Mouse (Mus musculus) embryonic stem cell, embryonic (primary cell): ENCODE measurements around the gene Lyz2.

Experiments used
- CTCF ChIA-PET, 4 experiments: fragments of 300-600 bp in 2 of 4; fragments of 350-600 bp in 2 of 4; sonication (Branson Sonifier 250); formaldehyde crosslinking; loops; one replicate each; lab custom pipeline; 2022; ENCODE audit warnings: inconsistent platforms in 2 of 4; lab: Charles Lee
- POLR2A ChIA-PET, 4 experiments: fragments of 300-600 bp in 2 of 4; fragments of 350-600 bp in 2 of 4; sonication (Branson Sonifier 250); formaldehyde crosslinking; loops; one replicate each; lab custom pipeline; 2022; ENCODE audit warnings: antibody characterized with exemption in 4 of 4, inconsistent platforms in 1 of 4; lab: Charles Lee

Lyz2 gene

GRCm38 (mm10) chr10:117235866-117236265, 46.3 kb downstream of the Lyz2 start:
- ChIA-PET CTCF (interaction anchor here in 1 of 4 experiments (1.5 kb wide), 1 partner anchor 20 kb away, joined by 5 read pairs; no protein-coding TSS in a partner anchor), POLR2A (interaction anchor here in 3 of 4 experiments (0.7 to 4.6 kb wide), 3 partner anchors 11 to 164 kb away, joined by 4 to 43 read pairs (median 11); partner anchors contain the start of gene Yeats4 (in 2 of the 3))

- CTCF ChIA-PET = interaction anchor here in 1 of 4 experiments (1.5 kb wide), 1 partner anchor 19 kb away, joined by 5 read pairs; no protein-coding TSS in a partner anchor
- POLR2A ChIA-PET = interaction anchor here in 2 of 4 experiments (1.6 to 4.6 kb wide), 3 partner anchors 10 to 172 kb away, joined by 6 to 43 read pairs (median 11); partner anchors contain the start of genes Yeats4 (in 2 of the 2) and Cct2 (in 1 of the 2)
These were observed 47.3 kb downstream of the Lyz2 start for GRCm38 (mm10) chr10:117234825-117235224.

GRCm38 (mm10) chr10:117229826-117230225, 52.3 kb downstream of the Lyz2 start:
- ChIA-PET CTCF (interaction anchor here in 1 of 4 experiments (0.6 to 1.3 kb wide), 2 partner anchors 206 to 710 kb away, joined by 3 to 7 read pairs; no protein-coding TSS in a partner anchor), POLR2A (interaction anchor here (0.5 to 2.1 kb wide), 28 partner anchors 8 to 1975 kb away, joined by 3 to 8 read pairs (median 4); partner anchors contain the start of genes 9530003J23Rik (in 2 of the 4), Cct2 (in 1 of the 4), Frs2 (in 1 of the 4) and Mdm2 (in 1 of the 4))
